Mouse (Mus musculus) CD4-positive helper T cell, adult 2 months (primary cell): Measurements from ENCODE around the gene Vangl2.

ENCODE experiments used
- DNase-seq: peaks from one replicate; pipeline ENCODE4 v3.0.0-alpha.2; 2012; ENCODE audit warnings: low read depth, missing footprints, low spot score

The Vangl2 gene

GRCm38 (mm10) chr1:172029914-172030313 lies 1.7 kb upstream of the Vangl2 start:
- DNase-seq = no peak

- DNase-seq = no peak
Measured at GRCm38 (mm10) chr1:172027809-172028102, 488 bp downstream of the Vangl2 start.

- DNase-seq = peak; percentile 72
Measured at GRCm38 (mm10) chr1:172027010-172027808, 1.0 kb downstream of the Vangl2 start.

DNA sequence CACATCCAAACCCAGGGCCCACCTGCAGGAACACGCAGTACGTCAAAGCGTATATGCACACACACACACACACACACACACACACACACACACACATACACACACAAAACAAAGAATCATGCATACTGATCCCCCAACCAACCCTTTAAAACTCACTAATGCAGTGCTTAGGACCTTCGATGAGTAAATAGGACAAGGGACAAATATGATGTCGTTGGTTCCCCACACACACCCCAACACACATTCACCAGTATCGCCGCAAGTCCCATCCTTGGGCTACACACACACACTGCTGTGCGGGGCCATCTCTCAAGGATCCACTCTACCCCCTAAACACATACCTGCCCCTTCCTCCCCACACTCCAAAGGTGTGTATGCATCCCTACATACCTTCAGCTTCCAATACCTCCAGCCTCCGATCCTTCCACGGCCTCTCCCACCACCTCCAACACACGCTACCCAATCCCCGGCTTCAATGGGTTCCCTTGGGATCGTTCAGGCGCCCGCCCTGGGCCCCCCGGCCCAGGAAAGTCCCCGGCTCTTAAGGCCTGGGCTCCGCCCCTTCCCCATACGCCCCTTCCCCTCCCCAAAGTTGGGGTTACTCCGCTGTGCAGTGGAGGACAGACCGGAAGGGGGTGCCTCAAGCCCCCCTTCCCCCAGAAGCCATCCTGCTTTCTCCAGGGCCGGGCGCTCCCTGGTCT lies 1.9 kb downstream of the Vangl2 start:
- DNase-seq = peak; percentile 59

- no peak for DNase-seq
Measured at GRCm38 (mm10) chr1:172025201-172025904, 2.9 kb downstream of the Vangl2 start.

- no peak for DNase-seq
Measured at GRCm38 (mm10) chr1:172024140-172024895, 3.9 kb downstream of the Vangl2 start.

DNA sequence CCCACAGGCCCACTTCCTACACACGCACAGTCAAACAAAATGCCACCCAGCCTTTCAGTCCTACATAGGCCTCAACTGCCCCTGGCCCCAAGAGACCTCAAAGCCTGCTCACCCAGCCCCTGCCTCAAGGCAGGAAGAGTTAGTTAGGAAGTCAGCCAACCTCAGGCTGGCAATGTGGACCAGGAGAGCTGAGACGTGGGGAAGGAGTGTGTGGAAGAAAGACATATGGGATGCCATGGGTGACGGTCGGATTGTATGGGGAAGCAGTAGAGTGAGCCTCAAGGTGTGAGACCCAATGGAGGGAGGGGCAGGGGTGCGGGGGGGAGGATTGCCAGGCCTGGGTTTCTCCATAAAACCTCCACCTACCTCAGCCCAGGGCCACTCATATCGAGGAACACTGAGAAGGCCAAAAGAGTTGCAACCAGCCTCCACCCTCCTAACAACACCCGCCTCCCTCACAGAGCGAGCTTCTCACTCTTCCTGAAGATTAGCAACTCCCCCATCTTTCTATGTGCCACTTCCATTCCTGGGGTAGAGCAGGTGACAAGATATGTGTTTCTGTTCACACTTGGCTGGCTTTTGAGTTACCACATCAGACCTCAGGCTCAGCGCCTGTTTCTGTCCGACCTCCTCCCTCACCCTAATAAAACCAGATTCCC lies 8.3 kb downstream of the Vangl2 start:
- DNase-seq = no peak

DNA sequence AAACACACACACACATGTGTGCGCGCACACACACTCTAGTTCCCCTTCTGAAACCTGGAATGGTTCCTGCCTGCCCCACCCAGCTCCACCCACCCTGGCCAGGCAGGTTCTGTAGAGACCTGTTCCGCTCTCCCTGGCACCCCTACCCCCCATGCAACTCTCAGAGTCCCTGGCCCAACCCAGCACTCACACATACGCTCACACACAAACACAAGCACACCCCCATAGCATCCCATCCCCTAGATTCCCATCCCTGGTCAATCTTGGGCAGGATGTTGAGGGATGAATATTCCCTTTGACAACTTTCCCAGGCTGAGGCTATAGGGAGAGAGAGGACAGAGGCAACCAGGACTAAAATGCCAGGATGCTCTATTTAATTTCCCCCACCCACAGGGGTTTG lies 8.9 kb downstream of the Vangl2 start:
- no peak for DNase-seq

GRCm38 (mm10) chr1:172018336-172019311 lies 9.6 kb downstream of the Vangl2 start:
- no peak for DNase-seq

DNA sequence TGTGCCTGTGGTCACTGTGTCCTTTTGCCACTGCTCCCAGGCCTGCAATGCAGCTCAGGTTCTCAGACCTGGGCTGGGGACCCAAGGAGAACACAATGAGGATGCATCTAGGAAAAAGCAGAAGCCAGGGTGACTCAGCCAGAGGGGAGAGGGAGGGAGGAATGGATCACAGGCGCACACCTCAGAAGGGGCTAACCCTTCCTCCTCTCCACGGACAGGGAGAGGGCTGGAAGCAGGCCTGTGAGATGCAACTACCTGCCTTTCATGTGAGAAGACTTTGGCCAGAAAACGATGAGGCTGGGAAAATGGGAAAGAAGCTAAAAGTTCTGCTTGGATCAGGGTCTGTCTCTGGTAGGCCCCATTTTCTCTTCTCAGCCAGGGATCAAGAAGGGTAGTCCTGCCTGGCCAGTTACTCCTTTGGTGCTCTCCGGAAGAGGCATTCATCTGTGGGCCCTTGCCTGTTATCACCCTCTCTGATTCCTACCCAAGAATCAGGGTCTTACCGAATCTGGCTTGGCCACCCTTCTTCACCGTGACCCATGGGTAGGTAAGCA lies 10.7 kb downstream of the Vangl2 start:
- DNase-seq = no peak

DNA sequence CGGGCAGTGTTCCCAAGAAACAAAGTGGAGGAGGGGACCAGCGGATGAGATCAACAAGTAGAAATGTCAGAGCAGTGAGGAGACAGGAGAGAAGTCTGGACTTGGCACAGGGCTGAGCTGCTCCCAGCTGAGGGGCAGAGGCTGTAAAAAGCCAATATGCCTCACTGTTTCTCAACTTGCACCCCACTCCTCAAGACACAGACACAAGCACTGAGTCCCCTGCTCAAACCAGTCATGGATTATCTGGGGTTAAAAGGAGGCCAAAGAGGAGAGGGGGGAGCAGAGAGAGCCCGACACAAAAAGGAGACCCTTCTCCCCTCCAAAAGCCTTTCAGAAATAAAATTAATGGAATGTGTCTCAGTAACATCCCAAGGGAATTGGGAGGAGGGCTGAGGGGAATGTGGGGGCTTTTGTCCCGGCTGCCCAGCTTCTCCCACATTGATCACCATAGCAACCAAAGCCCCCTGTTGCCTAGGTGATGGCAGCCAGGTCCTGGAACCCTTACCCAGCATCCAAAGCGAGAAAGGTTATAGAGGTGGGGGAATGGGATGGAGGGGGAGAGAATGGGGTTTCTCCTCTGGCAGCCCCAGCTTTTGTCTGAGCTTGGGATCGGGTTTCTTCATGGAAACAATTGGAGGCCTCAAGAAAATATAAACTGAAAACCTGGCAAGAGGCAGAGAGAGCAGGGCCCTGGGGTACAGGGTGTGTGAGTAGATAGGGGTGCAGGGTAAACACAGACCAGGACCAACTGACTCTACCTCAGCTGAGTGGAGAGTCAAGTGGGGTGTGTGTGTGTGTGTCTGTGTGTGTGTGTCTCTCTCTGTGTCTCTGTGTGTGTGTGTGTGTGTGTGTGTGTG lies 11.4 kb downstream of the Vangl2 start:
- no peak for DNase-seq

DNA sequence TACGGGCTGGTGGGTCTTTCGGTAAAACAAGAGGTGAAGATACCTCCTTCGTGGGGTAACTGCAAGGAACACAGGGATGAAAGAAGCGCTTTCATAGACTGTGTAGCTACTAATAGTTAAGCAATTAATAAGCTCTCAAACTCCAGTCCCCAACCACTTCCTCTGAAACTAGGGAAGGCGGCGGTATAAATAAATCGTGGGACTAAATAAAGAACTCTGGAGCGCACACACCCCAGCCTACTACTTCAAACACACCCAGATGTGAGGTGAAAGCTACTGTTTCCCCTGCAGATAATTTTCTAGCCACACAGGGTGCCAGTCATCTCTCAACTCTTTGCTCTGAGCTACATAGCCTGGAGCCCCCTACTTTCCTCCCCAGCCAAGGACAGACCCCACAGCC lies 12.2 kb downstream of the Vangl2 start:
- peak; percentile 23 for DNase-seq

DNA sequence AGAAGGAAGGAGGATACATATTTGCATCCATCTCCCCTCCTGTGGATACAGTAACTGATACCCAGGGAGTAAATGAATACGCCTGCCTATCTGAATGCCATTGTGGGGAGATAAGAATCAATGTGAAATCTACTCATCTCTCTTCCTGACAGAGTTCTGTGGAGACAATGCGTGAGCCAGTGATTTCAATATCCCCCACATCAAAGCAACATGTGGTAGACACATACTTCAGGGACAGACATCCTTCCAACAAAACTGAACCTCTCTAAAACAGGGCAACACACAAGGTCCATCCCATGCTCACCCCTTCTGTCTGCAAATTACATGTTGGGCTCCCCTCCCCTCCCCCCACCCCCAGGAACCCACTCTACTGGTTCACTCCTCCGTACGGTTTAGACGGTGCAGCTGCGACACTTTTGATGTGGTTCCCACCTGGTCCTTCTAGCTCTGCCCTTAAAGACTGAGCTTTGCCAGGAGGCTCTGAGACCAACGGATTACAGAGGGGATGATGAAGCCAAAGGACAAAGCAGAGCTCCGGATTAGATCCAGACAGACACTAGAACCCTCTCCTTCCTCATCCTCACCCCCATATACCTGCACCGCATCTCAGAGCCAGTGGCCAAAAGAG lies 12.8 kb downstream of the Vangl2 start:
- peak; percentile 79 for DNase-seq

- DNase-seq = no peak
Measured at GRCm38 (mm10) chr1:172014771-172015170, 13.5 kb downstream of the Vangl2 start.

- peak; percentile 61 for DNase-seq
Measured at GRCm38 (mm10) chr1:172012030-172012429, 16.2 kb downstream of the Vangl2 start.

DNA sequence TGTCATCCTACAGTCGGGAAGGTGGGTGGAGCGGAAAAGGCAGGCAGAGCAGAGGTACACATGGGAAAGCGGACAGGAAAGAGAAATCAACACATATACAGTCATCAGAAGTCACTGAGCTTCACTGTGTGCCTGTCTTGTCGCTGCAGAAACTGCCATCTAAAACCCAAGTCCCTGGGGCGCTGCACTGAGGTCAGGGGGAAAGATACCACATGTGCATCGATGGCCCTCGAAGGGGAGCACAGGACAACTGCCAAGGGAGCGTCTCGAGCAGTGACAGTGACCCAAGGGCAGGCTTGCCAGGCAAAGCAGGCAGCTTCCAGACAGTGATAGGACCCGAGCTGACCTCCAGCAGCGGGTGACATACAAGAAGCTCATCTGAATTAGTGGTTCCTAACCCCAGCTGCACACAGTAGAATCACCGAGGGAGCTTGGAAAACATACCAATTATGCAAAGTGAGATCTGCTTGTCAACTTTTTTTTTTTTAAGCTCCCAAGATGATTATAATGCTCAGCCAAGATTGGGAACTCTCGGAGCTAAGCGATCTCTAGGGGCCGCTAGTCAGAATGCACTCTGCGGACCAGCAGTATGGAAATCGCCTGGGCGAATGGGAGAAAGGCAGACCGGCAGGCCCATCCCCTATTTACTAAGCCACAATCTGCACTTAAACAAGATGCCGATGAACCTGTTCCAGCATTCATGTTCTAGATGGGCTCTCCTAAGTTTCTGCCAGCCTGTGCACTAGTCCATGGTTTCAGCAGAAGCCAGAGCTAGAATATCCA lies 18.0 kb downstream of the Vangl2 start:
- DNase-seq = no peak

DNA sequence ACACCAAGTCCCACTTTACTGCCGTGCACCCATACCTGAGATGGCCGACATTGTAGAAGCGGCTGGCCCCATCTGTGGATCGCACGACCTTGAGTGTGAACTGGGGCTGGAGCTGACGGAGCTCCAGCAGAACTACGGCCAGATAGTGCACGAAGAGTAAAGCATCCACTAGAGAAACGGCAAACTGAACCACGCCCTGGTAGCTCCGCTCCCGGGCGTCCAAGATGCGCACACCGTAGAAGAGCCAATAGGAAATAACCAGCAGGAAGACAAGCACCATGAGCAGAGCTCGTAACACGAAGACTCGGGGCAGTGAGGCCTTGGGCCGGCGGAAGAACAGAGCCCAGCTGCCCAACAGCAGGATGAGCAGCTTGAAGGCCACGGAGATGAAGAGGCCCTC lies 18.8 kb downstream of the Vangl2 start:
- no peak for DNase-seq

DNA sequence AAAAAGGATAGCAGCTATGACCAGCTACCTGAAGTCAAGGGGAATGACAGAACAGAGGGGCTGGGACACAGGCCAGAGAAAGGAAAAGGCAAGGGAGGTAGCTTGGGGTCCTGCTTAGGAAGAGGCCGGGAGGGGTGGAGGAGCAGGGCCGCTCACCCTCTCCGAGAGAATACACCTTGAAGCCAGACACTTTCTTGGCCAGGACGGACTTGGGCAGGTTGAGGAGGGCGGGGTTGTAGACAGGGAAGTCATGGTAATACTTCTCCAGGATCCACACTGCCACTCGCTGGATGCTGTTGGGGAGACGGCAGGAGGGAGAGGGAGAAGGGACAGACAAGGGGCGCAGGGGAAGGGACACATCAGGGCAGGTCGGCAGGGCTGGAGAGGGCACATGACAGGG lies 19.9 kb downstream of the Vangl2 start:
- DNase-seq = no peak
